Mouse (Mus musculus) neural tube, embryonic 13.5 days (tissue): ENCODE results near the gene Nkx1-1. TPM values are rescaled to one million over a fixed set of nuclear protein-coding genes. Genes with fewer than 3 reads are reported as not detected.

Source experiments
- ATAC-seq: fragments of 200-750 bp; cut with Nextera tagmentation; 2 replicates; pipeline ENCODE4 v1.8.0; 2017; ENCODE audit warnings: low read depth, mild to moderate bottlenecking, moderate TSS enrichment, moderate library complexity
- H3K27ac ChIP-seq: fragments of 300-500 bp; sonication (generic); replicated peaks from 2 replicates; pipeline ENCODE4 v1.5.1; 2015; ENCODE audit warnings: moderate library complexity, mild to moderate bottlenecking, inconsistent platforms
- H3K27me3 ChIP-seq: fragments of 300-500 bp; sonication (generic); 2 replicates; pipeline ENCODE4 v1.6.1; 2015; ENCODE audit warnings: mild to moderate bottlenecking, inconsistent platforms
- H3K36me3 ChIP-seq: fragments of 300-500 bp; sonication (generic); 2 replicates; pipeline ENCODE4 v1.6.1; 2015; ENCODE audit warnings: mild to moderate bottlenecking, inconsistent platforms
- H3K4me1 ChIP-seq: fragments of 300-500 bp; sonication (generic); replicated peaks from 2 replicates; pipeline ENCODE4 v1.6.1; 2015; ENCODE audit warnings: inconsistent platforms
- H3K4me2 ChIP-seq: fragments of 300-500 bp; sonication (generic); 2 replicates; pipeline ENCODE4 v1.6.1; 2015; ENCODE audit warnings: inconsistent platforms, mild to moderate bottlenecking, moderate library complexity
- H3K4me3 ChIP-seq: fragments of 300-500 bp; sonication (generic); 2 replicates; pipeline ENCODE4 v1.5.1; 2015; ENCODE audit warnings: mild to moderate bottlenecking, inconsistent platforms
- H3K9ac ChIP-seq: fragments of 300-500 bp; sonication (generic); 2 replicates; pipeline ENCODE4 v1.6.1; 2015; ENCODE audit warnings: moderate library complexity, mild to moderate bottlenecking, inconsistent platforms
- H3K9me3 ChIP-seq: fragments of 300-500 bp; sonication (generic); 2 replicates; pipeline ENCODE4 v1.6.1; 2016; ENCODE audit warnings: inconsistent platforms
- WGBS: fragments of 180-500 bp; shearing (Covaris S2); methylation state at CpG from one replicate; pipeline ENCODE4 v1.1.7; 2015; 5-methylcytosine and 5-hydroxymethylcytosine counted together
- polyA plus RNA-seq: library from polyadenylated mRNA; unstranded; fragments of >200 nt; fragmentation: Nextera tagmentation; extraction: Ambion mirVana; gene quantifications from 2 replicates; pipeline ENCODE4 v1.2.1, GENCODE M21; 2015

Nkx1-1 gene
- polyA plus RNA-seq, 1 experiment from 2014 or later: 0.38 TPM

DNA sequence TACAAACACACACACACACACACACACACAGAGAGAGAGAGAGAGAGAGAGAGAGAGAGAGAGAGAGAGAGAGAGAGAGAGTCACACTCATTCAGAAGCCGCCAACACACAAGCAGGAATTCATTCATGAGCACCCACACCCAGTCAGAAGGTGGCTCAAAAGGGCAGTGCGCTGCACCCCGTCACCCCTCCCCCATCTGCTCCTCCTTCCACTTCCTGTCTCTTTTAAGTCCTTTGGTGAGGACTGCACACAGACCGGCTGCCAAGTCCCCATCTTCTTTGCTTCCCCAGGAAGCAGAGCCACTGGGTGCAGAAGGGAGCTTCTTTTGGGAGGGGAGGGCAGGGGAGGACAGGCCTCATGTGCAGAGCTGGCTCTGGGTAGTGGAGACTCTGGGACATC, 2.2 kb upstream of the Nkx1-1 start:
- no peak overlapping the region for H3K9ac ChIP-seq
- H3K4me2 ChIP-seq: no peak overlapping the region
- H3K27ac ChIP-seq: no peak overlapping the region
- H3K9me3 ChIP-seq: no peaks in the 10 kb centered on the region
- no peak for ATAC-seq
- H3K4me3 ChIP-seq: no peak overlapping the region
- 2% methylated on average over 4 of the region's 4 CpGs for WGBS
- peaks cover 100% of the 10 kb centered on the region for H3K27me3 ChIP-seq
- peaks cover 31% of the 10 kb centered on the region for H3K4me1 ChIP-seq
- H3K36me3 ChIP-seq: no peaks in the 10 kb centered on the region

DNA sequence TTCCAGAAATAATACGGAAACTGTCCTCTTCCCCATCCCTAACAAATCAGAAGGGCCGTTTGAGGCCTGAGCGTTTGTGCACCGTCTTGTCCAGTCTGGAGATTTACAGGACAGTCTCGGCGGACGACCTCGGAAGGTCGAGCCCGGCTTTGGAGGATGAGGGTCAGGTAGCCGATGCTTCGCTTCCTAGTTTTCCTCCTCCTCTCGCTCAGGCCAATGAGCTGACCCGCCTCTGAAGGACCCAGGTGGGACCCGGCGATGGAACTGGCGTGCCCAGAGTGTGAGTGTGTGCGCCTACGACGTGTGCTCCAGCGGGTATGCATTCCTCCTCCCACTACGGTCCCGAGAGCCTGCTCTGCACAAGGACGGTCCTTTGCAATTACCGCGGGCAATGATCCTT, 1.4 kb upstream of the Nkx1-1 start:
- no peaks in the 10 kb centered on the region for H3K36me3 ChIP-seq
- peaks cover 36% of the 10 kb centered on the region for H3K4me1 ChIP-seq
- under 1% methylated on average over 26 of the region's 26 CpGs for WGBS
- no peak for ATAC-seq
- H3K9me3 ChIP-seq: no peaks in the 10 kb centered on the region
- no peak overlapping the region for H3K4me2 ChIP-seq
- no peak overlapping the region for H3K9ac ChIP-seq
- peak overlapping the region; percentile 26; the same call in 1 of the 2 replicates for H3K4me3 ChIP-seq
- H3K27ac ChIP-seq: no peak overlapping the region
- peaks cover 100% of the 10 kb centered on the region for H3K27me3 ChIP-seq

DNA sequence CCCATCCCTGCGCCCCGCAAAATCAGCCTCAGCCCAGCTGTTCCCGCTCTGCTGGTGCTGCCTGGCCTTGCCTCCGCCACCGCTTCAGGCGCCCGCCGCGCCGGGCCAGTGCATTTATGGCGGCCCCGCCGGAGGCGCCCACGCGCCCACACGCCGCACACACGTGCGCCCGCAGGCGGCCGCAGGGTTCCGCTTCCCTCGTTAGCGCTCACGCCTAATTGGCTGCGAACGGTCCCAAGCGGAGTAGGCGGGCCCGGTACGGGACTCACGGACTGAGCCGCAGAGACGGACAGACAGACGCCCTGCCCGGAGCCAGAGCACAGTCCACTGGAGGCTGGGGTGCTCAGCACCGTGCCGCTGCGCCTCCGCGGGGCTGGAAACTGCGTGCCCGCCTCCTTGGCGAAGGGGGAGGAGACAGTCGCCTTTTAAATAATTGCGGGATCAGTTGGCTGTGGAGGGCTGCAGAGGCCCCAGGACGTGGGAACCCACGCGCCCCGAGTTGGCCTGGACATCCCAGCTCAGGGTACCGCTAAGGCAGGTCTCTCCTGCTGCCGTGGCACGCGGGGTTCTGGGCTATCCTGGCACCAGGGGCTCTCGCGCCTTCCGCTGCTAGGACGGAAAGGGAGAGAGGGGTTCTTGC, 485 bp upstream of the Nkx1-1 start:
- Histone ChIP-seq H3K27me3 (peaks cover 100% of the 10 kb centered on the region), H3K36me3 (no peaks in the 10 kb centered on the region), H3K27ac (no peak overlapping the region), H3K4me2 (peak overlapping the region; percentile 45), H3K9ac (peak overlapping the region; percentile 23; the same call in 1 of the 2 replicates), H3K4me1 (peaks cover 36% of the 10 kb centered on the region), H3K4me3 (peak overlapping the region; percentile 26), H3K9me3 (no peaks in the 10 kb centered on the region)
- ATAC-seq: no peak
- WGBS: under 1% methylated on average over 60 of the region's 60 CpGs

DNA sequence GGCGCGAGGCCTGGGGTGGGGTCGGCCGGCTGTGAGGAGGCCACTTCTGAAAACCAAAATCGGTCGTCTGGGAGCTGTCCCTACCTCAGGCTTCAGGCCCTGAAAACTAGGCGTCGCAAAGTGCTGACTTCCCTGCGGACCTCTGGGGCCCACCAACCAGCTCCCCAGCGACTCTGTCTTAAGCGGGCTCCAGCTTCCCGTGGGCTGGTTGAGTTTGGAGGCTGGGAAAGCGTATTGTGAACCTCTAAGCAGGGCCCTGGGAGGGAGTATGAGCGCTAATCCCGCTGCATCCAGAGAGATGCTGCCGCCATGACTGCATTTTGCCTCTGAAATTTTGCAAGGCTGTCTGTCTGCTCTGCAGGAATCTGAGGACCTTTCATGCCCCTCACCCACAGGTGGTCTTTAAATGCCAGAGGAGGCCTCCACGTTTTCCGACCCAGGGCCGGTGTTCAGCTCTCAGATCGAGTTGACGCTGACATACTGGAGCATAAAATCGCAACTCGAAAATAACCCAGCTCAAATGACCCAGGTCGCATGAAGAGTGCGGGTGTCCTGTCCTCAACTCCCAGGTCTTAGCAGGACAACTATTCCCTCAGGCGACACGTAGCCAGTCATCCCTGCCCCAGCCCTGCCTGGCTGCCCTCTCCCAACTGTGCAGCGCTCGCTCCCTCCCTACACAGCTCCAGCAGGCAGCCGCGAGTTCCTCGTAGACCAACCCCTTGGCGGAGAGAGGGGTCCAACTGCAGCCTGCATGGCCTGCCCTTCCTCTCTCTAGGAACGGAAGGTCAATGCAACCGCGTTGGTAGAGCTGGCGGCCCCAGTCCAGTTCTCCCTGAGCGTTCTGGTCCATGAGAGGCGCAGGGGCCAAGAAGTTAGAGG, 1.5 kb downstream of the Nkx1-1 start:
- Histone ChIP-seq H3K27me3 (peaks cover 100% of the 10 kb centered on the region), H3K9me3 (no peaks in the 10 kb centered on the region), H3K4me2 (no peak overlapping the region), H3K27ac (no peak overlapping the region), H3K9ac (no peak overlapping the region), H3K4me1 (peaks cover 36% of the 10 kb centered on the region), H3K36me3 (no peaks in the 10 kb centered on the region), H3K4me3 (peak overlapping the region; percentile 26)
- WGBS: under 1% methylated on average over 39 of the region's 39 CpGs
- ATAC-seq: no peak

DNA sequence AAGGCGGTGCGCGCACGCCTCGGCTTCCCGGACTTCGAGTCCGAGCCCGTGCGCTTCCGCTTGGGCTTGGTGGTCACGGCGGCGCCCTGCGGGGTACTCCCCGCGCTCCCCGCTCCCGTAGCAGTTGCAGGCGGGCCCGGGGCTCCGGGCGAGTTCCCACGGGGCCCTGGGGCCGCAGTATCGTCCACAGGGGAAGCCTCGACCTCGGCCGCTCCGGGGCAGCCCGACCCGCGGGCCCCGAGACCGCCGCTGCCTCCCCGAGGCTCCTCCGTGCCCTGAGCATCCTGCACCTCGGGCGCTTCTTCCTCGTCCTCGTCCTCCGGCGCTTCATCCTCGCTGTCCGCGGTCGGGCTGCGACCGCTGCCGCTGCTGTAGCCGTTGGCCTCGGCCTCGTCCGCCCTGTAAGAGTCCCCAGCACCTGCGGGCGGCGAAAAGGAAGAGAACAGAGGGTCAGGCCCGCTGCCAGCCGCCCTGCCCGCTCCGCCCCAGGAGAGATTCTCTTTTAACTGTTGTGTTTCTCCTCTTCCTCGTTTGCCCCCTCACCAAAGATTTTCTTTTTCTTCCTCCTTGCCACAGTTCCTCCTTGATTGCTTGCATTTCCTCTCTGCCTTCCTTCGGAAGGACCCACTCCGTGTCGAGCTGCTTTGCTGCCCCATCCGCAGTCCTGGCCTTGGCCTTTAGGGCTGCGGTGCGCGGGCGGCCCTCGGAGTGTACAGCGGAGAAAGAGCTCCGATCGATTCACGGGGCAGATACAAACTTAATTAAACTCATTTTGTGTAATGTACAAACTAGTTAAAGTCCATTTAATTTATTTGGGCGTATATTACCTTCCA, 2.4 kb downstream of the Nkx1-1 start:
- WGBS: under 1% methylated on average over 74 of the region's 77 CpGs
- ATAC-seq: no peak

DNA sequence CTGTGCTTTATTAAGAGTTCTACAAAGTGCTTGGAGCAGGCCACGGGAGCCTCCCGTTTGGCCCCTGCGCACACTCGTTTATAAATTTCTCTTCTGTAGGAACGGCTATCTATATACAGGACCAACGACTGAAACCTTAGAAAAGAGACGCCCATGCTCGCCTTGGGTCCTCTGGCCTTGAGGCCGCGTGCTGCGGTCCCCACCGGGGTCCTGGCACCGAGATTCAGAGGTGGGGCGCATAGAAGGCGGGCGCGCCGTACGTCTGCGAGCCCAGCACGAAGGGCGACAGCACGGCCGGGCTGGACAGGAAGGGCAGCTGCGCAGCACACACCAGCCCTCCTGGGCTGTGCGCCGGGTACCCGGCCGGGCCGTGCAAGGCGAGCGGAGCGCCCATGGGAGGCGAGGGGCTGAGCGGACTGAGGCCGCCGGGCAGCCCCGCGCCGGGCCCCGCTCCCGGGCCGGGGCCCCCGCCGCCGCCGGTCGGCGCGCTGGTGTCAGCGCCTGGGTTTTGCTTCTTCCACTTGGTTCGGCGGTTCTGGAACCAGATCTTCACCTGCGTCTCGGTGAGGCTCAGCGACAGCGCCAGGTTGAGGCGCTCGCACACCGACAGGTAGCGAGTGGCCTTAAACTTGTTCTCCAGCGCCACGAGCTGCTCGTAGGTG, 3.1 kb downstream of the Nkx1-1 start:
- no peaks in the 10 kb centered on the region for H3K9me3 ChIP-seq
- peaks cover 100% of the 10 kb centered on the region for H3K27me3 ChIP-seq
- 0 out of 2 replicates have a peak overlapping the region, but pooled peaks have one; percentile 38 for H3K9ac ChIP-seq
- WGBS: 1% methylated on average over 57 of the region's 64 CpGs
- no peaks in the 10 kb centered on the region for H3K36me3 ChIP-seq
- peak overlapping the region; percentile 44 for H3K4me2 ChIP-seq
- ATAC-seq: no peak
- no peak overlapping the region for H3K27ac ChIP-seq
- peak overlapping the region; percentile 26 for H3K4me3 ChIP-seq
- H3K4me1 ChIP-seq: peaks cover 36% of the 10 kb centered on the region

More for the DNA sequence above, 2.4 kb downstream of the Nkx1-1 start:
- Histone ChIP-seq H3K27me3 (peaks cover 100% of the 10 kb centered on the region), H3K9ac (peak overlapping the region; percentile 38; the same call in 1 of the 2 replicates), H3K9me3 (no peaks in the 10 kb centered on the region), H3K36me3 (no peaks in the 10 kb centered on the region), H3K27ac (no peak overlapping the region; the same call in 1 of the 2 replicates), H3K4me3 (peak overlapping the region; percentile 26), H3K4me2 (peak overlapping the region; percentile 44), H3K4me1 (peaks cover 36% of the 10 kb centered on the region)

DNA sequence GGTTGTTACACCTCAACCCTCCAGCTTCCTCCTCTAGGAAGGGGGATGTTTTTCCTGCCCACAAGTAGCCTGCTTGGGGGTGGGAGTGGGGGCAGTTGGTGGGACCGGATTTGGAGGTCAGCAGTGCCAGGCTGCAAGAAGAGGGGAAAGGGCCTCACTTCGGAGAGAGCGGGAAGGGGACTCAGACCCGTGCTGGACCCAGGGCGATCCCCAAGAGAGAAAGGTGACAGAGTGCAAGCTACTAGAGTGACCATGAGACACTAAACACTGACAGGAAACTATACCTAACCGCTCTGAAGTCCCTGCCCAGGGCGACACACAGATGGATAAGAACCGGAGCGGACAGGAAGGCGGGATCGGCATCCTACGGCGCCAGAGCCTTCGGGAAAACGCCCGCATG, 3.7 kb downstream of the Nkx1-1 start:
- H3K4me3 ChIP-seq: peak overlapping the region; percentile 26; the same call in 1 of the 2 replicates
- WGBS: under 1% methylated on average over 16 of the region's 16 CpGs
- H3K36me3 ChIP-seq: no peaks in the 10 kb centered on the region
- no peak overlapping the region for H3K27ac ChIP-seq
- H3K9me3 ChIP-seq: no peaks in the 10 kb centered on the region
- H3K4me1 ChIP-seq: peaks cover 33% of the 10 kb centered on the region
- H3K9ac ChIP-seq: no peak overlapping the region
- H3K27me3 ChIP-seq: peaks cover 100% of the 10 kb centered on the region
- H3K4me2 ChIP-seq: peak overlapping the region; percentile 44
- no peak for ATAC-seq

DNA sequence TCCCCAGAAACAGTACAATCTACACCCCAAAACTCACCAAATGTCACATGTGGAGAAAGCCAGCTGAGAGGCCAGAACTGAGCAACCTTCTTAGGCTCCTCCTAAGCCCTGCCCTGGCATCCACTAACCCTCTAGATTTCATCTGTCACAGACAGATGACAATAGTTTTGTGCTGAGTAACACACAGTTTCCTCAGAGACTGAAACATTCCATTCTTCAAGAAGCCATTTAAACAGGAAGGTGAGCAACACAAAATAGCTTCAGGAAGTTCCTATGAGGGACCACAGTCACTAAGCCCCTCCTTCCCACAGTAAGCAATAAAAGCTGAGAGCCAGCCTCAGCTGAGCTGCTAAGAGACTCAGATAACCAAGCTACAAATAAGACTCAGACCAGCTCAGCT, 6.3 kb downstream of the Nkx1-1 start:
- H3K27ac ChIP-seq: no peak overlapping the region
- no peaks in the 10 kb centered on the region for H3K36me3 ChIP-seq
- no peak overlapping the region for H3K9ac ChIP-seq
- H3K27me3 ChIP-seq: peaks cover 83% of the 10 kb centered on the region
- H3K4me1 ChIP-seq: peaks cover 12% of the 10 kb centered on the region
- H3K9me3 ChIP-seq: no peaks in the 10 kb centered on the region
- ATAC-seq: no peak
- no peak overlapping the region for H3K4me3 ChIP-seq
- H3K4me2 ChIP-seq: no peak overlapping the region

DNA sequence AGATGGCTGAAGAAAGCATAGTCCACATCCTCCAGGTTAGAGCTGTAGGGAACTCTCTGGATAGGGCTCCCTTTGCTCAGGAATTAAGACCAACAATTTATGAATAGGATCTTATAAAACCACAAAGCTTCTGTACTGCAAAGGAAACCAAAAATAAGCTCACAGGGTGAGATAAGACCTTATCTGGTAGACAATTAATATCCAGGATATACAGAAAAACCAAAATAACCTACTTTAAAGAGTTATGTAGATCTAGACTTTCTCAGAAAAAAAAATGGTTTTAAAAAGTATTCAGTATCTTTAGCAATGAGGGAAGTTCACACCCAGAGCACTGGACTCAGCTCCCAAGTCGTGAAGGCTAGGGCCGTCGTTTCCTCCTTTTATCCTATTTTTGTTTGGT, 13.5 kb downstream of the Nkx1-1 start:
- H3K4me1 ChIP-seq: no peaks in the 10 kb centered on the region
- peaks cover 15% of the 10 kb centered on the region for H3K27me3 ChIP-seq
- WGBS: 70% methylated on average over 3 of the region's 3 CpGs
- H3K9ac ChIP-seq: no peak overlapping the region
- no peak overlapping the region for H3K27ac ChIP-seq
- H3K4me2 ChIP-seq: no peak overlapping the region
- no peak overlapping the region for H3K4me3 ChIP-seq
- no peak for ATAC-seq
- peaks cover 13% of the 10 kb centered on the region for H3K36me3 ChIP-seq
- H3K9me3 ChIP-seq: no peaks in the 10 kb centered on the region

DNA sequence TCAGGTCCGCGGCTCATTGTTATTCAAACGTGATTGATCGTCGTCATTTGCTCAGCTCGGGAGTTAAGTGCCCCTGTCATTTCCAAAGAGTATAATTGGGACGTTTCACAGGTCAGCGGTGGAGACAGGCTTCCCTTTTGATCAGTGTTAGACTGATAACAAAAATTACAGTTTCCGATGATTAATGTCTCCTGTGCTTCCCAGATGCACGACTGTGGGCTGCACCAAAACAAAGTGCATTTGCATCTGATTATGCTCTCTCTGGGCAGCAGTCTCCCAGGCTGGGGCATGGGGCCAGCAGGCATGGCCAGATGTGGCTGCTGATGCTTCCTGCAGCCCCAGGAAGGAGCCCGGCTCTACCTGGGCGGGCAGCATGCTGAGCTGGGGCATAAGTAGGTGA, 33.0 kb downstream of the Nkx1-1 start:
- WGBS: 38% methylated on average over 12 of the region's 12 CpGs

DNA sequence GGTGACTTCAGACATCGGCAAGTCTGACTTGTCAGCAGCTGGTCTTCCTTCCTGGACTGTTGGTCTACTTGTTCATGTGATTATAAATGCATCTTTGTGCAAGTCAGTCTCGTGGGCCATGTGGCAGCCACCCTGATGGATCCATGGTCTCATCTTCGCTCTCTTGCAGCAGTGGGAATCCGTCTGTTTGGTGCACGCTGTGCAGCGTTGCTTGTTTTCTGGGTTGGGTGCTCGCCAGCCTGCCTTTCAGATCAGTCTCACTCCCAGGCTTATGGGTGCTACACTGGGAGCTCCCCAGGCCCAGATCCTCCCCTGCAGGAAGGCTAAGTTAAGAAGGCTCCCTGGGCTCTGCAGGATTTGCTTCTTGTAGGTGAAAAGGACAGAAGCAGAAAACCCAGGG, 36.9 kb downstream of the Nkx1-1 start:
- ATAC-seq: no peak
- Histone ChIP-seq H3K9me3 (no peaks in the 10 kb centered on the region), H3K27me3 (peaks cover 24% of the 10 kb centered on the region), H3K4me1 (peaks cover 57% of the 10 kb centered on the region), H3K4me2 (no peak overlapping the region), H3K9ac (no peak overlapping the region), H3K27ac (no peak overlapping the region), H3K4me3 (no peak overlapping the region), H3K36me3 (peaks cover 10% of the 10 kb centered on the region)
- WGBS: 70% methylated on average over 7 of the region's 7 CpGs

More for the DNA sequence above, 33.0 kb downstream of the Nkx1-1 start:
- H3K9me3 ChIP-seq: no peaks in the 10 kb centered on the region
- no peak overlapping the region for H3K9ac ChIP-seq
- H3K36me3 ChIP-seq: peaks cover 15% of the 10 kb centered on the region; the same call in 1 of the 2 replicates
- H3K4me3 ChIP-seq: no peak overlapping the region
- 0 out of 2 replicates have a peak overlapping the region, but pooled peaks have one; percentile 18 for H3K27ac ChIP-seq
- no peak overlapping the region for H3K4me2 ChIP-seq
- H3K4me1 ChIP-seq: peaks cover 40% of the 10 kb centered on the region
- peak; percentile 28; the same call in 1 of the 2 replicates for ATAC-seq
- H3K27me3 ChIP-seq: peaks cover 14% of the 10 kb centered on the region; the same call in 1 of the 2 replicates
